Mouse (Mus musculus) inflammation-experienced regulatory T-cells, adult 6 months (primary cell): ENCODE measurements at regions not wholly inside any gene's neighbourhood (a gene's known extent, or its start where the extent isn't known, plus 50 kb on each side); places are given as distances from the start of the nearest gene placed in this dataset.
A peak's percentile ranks its signal among the peaks of the same experiment; 100 is the strongest.
"Not testable (repeated sequence)": the region's sequence is repeated elsewhere in the genome, so short reads cannot be mapped to it uniquely, and the experiment has no call there.

ENCODE experiments used
- ATAC-seq: one replicate; pipeline ENCODE4 v1.8.0; 2017

GRCm38 (mm10) chr11:113140595-113140994 is 358.6 kb downstream of the Sox9 start:
- no peak for ATAC-seq

DNA sequence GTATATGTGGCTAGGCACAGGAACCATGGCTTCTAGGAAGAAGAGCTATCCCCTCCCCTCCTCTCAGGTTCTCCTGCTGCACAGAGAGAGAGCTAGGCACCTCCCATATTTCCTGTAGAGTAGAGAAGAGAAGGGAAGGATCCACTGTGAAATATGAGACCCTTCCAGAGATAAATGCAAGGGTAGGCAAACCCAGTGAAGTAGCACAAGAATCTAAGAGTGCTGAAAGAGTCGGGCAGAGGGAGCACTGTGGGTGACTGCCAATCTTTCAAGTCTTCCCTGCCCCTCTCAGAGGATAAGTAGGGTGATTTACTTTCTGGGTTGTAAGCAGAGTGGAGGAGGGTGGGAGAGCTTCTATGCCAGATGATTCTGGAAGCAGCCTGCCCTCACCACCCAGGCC is 360.8 kb downstream of the Sox9 start:
- ATAC-seq: no peak

DNA sequence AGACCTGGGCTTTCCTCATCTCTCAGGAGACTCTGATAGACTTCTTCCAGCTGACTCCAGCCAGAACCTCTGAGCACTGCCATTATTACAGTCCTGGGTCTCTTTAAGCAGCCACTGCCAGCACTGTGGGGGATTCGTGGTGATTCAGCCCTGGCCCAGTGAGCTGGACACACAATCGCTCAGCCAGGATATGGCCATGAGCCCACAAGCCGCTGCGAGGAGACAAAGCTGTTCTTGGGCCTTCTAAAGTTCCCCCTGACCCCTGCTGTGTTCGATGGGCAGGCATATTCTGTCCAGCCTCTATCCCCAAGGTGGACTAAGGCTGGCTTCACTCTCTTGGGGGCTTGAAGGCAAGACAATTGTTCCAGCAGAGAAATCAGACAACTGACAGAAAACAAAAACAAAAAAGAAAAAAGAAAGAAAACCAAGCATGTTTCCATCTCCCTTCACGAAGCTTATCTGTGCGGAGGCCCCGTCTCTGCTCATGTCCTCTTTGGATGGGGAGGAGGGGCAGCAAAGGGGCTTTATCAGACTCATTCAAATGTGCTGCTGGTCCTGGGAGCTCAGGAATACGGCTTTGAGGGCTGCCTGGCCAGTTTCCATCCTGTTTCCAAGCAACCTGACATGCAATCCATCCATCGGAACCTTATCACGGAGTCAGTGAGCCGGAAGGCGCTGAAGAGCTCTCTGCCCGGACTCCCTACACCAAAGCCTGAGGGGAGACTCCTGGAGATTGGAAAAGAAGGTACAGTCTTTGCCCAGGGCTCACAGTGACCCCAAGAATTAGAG is 362.0 kb downstream of the Sox9 start:
- ATAC-seq: no peak

DNA sequence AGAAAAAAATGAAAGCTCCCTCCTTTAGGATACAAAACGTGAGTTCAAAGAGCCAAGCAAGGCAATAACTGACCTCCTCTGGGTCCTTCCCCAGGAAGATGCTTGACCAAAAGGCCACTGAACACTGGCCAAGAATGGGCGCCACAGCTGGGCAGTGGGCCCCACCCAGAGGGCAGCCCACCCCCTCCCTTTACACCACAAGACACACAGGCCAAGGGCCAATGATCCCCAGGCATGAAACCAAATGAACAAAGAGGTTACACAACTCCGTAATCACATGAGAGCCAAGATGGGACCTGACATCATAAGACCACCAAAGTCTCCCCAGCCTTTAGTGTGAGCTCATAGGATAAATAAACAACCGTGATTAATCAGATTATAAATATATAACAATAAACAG is 363.7 kb downstream of the Sox9 start:
- ATAC-seq: no peak

GRCm38 (mm10) chr11:113146762-113147161 is 364.7 kb downstream of the Sox9 start:
- no peak for ATAC-seq

GRCm38 (mm10) chr11:113147535-113148197 is 365.6 kb downstream of the Sox9 start:
- no peak for ATAC-seq

- ATAC-seq: no peak
Measured at GRCm38 (mm10) chr11:113148198-113148537, 366.1 kb downstream of the Sox9 start.

- no peak for ATAC-seq
Measured at GRCm38 (mm10) chr11:113155515-113155914, 373.5 kb downstream of the Sox9 start.

DNA sequence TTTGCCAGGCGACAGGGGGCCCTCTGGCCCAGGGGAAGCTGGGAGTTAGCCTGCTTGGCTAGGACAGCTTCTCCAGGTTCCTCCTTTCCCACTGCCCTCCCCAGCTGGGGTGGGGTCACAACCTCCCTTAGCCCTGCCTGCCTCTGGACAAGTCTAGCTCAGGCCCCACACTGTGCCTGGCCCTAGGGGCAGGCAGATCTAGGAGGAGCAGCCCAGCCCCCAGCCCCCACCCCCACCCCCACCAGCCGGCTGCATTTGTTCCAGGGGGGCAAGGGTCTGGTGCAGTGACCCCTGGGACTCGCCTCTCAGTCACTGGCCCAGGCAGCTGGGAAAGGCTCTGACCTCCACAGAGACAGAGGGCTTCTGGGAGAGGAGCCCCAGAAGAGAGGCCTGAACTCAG is 381.9 kb downstream of the Sox9 start:
- ATAC-seq: no peak

DNA sequence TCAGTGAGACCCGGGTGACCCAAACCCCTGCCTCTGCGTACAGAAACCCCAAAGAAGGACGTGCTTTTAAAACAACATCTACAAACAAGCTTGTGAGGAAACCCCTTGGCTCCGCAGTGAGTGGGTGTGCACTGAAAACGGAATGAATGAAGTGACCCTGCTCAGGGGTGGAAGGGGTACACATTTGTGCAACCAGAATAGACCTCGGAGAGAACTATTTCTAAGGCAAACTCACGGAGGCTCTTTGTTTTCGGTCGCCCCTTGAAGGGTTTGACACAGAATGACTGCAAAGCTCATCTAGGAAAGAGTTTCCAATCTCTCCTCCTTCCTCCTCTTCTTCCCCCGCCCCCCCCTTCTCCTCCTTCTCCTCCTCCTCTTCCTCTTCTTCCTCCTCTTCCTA is 382.5 kb downstream of the Sox9 start:
- ATAC-seq: no peak

DNA sequence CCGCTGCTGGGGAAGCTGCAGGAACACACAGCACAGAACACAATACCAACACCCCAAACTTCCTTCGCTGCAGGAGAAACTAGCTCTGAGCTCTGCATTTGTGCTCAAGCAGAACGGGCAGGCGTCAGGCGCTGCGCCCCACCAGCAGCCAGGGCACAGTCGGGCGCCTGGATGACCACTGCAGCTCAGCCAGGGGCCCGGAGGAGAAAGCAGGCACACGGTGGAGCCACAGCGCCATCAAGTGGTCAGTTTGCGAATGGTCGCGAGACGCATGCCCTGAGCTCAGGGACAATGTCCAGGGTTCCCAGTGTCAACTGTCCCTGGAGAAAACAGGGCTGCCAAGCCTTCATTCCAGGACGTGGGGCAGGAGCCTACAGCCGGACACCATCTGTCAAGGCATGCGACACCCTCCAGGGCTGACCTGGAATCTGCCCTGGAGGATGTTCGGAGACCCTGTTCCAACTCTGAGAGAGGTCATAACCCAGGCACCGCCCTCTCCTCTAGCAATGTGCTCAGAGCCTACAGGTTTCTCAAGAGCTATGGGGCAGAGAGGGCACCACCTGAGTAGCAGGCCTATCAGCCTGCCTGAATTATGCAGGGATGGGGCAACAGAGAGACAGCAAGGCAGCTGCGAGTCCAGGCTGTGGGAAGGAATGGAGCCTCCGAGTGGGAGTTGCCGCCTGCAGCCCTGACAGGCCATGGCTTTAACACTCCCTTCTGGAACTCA is 383.2 kb downstream of the Sox9 start:
- ATAC-seq: no peak

GRCm38 (mm10) chr11:113166517-113166916 is 384.5 kb downstream of the Sox9 start:
- no peak for ATAC-seq

DNA sequence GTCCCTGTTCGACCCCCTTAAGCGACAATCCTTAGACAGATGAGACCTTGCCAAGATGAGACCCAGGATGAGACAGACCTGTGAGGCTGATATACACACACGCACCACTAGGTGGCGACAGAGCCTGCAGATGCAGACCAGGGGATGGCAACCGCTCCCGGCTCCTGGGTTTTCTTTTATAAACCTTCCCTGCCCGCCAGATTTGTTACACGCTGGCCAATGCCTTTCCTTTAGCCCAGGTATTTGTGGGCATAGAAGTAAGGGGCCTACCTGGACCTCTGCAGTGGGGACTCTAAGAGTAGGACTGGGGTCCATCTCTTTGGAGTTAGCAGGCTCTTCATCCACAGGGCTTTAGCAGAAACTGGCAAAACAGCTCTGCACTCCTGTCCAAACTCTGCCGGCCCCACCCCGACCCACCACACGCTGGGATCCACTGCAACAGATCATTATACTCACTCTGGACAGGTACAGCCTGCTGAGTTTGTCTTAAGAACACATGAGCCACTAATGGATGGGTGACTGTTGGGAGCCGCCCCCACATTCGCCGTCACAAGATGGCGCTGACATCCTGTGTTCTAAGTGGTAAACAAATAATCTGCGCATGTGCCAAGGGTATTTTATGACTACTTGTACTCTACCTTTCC is 390.6 kb downstream of the Sox9 start:
- peak; percentile 51 for ATAC-seq

DNA sequence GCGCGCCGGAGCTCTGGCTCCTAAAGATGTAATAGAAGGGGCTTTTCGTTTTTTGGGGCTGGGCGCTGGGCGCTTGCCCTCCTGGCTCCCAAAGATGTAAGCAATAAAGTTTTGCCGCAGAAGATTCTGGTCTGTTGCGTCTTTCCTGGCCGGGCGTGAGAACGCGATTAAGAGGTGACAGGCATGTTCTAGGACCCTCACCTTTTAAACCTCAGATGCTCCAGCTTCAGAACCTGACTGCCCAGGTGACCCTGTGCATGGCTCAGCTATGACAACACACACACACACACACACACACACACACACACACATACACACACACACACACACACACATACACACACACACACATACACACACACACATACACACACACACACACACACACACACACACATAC is 391.3 kb downstream of the Sox9 start:
- not testable (repeated sequence) for ATAC-seq

DNA sequence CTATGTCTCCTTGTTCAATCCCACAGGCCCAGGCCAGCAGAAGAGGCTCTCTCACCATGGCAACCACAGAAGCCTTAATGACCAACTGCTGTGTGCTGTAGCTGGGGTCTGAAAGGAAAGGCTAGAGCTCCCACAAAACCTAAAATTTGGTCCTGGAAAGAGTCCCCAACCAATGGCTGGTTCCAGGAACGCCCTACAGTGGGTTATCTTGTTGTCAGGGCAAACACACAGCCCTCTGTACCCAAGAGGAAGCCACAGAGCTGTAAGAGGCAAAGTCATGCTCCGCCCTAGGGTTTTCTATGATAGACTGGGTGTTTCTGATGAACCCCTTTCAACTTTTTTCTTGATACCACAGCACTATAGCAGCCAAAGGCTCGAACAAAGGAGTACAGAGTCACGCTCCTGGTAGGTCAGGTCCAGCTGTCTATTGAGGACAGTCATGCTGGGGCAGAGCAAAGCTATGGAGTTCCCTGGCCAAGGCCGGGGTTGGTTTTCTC is 392.0 kb downstream of the Sox9 start:
- ATAC-seq: peak; percentile 60

- ATAC-seq: no peak
Measured at GRCm38 (mm10) chr11:113175323-113175722, 393.3 kb downstream of the Sox9 start.

DNA sequence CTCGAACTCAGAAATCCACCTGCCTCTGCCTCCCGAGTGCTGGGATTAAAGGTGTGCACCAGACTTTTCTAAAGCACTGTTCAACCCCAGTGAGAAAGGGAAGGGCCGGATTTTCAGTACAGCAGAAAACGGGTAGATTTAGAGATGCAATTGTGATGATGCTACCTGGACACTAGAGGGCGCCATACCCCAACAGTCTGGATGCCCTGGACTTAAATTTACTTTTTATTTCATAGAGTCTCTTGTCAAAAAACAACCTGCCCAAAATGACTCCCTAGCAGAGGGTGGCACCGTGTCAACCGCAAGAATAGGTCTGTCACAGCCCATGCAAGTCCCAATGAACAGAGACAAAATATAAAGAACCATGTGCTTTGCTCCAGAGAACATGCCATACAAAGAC is 394.2 kb downstream of the Sox9 start:
- peak; percentile 36 for ATAC-seq

DNA sequence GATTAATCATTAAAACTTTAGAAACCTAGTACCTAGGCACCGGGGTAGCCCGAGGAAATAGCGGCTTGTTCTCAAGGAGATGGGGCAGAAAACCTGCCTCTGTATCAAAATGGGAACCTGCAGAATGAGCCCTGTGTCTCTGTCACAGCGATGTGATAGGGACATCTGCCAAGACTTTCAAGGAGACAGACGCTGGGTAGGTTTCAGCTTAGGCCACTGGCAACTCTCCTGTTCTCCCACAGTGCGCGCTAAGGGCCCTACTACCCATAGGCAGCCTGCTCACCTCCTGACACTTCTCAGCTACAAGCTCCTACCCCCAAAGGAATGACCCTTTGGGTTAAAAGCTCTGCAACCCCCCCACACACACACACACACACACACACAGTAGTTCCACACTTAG is 396.4 kb downstream of the Sox9 start:
- ATAC-seq: no peak

DNA sequence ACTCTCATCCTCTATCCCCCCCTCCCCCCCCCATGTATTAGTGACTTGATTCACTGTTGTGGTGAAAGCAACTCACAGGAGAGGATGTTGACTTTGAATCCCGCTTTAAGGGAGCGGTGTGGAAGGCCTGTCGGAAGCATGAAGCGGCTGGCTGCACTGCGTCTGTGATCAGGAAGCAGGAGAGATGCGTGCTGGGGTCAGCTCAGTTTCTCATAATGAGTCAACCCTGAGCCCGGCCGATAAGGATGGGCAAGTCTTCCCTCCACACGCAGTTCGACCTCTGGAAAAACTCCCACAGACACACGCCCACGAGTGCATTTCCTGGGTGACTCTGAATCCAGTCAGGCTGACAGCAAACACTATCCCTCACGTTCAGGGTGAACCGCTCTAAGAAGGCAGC is 398.0 kb downstream of the Sox9 start:
- ATAC-seq: peak; percentile 23

GRCm38 (mm10) chr11:113182083-113182861 is 400.2 kb downstream of the Sox9 start:
- ATAC-seq: no peak

GRCm38 (mm10) chr11:113183556-113183955 is 401.5 kb downstream of the Sox9 start:
- ATAC-seq: no peak

DNA sequence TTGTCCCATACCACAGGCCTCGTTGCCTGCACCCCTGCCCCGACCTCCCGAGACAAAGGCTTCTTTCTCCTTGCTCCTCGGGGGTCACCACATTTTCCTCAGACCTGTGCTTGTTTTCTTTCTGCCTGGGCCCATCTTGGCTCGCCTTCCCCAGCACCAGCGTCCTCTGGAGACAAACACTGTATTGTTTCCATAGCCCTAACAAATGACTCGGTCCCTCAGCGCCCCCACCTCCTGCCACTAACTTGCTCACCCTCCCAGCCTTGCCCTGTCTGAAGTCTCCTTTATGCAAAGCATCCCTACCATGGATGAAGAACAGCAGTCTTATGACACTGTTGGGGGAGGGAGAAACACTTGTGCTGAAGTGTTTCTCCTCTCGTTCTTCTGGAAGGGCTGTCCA is 402.1 kb downstream of the Sox9 start:
- ATAC-seq: no peak
